Mouse (Mus musculus) adrenal gland, adult 10 weeks (tissue): ENCODE measurements around the gene Mms22l. TPM values are rescaled to one million over a fixed set of nuclear protein-coding genes. Genes with fewer than 3 reads are reported as not detected.

ENCODE experiments used
- polyA plus RNA-seq: library from polyadenylated mRNA; stranded (reverse); fragments of 350-450 nt; fragmentation: Illumina TruSeq; extraction: RNeasy Lipid Tissue Mini Kit (QIAGEN cat#74804); gene quantifications from one replicate; pipeline ENCODE4 v1.2.3, GENCODE M21; 2014; ENCODE audit warnings: low read depth, low replicate concordance

The Mms22l gene
- 10.6 TPM for polyA plus RNA-seq

DNA sequence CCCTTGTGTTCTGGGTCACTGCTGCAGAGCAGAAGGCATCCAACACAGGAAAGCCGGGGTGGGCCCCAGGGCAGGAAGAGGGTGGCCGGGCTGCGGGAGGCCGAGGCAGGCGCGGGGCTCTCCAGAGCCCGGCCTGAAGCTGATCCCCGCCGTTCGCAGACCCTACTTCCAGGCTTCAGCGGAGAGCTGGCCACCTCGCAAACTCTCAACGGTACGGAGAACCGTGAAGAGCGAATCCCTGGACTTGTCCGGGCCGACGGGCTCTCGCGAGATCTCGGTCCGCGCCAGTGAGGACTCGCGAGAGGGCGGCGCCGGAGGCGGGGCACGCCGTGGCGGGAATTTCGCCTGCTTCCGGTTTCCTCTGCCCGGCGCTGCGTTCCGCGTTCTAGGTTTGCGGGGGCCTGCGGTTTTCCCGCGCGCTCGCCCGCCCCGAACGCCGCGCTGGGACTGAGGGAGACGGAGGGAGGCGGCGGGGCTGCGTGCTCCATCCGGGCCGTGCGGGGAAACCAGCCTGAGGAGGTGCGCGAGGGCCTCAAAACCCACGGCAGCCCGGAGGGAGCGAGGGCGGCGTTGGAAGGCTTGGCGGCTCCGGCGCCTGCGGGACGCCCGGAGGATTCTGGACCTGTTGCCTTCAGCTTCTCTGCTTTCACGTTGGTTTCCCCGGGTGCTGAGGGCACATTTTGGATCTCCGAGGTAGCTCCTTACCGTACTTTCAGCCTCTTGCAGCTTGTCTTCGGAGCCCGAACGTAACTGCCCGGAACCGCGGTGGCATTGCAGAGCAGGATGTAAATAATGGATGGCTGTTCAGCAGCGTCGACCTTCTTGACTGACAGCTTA, at the start of gene Mms22l:
Mms22l (plus strand) TSS at position 336 of the 837 bp plus-strand sequence.

